Mouse (Mus musculus) brown adipose tissue, adult 24 weeks (tissue): ENCODE measurements at regions not wholly inside any gene's neighbourhood (a gene's known extent, or its start where the extent isn't known, plus 50 kb on each side); places are given as distances from the start of the nearest gene placed in this dataset.

Experiments
- H3K27ac ChIP-seq: fragments of 200-500 bp; replicated peaks from 2 replicates; pipeline ENCODE4 v1.5.1; 2012; ENCODE audit warnings: low read depth, mild to moderate bottlenecking, low read length
- H3K4me1 ChIP-seq: fragments of 200-500 bp; 2 replicates; pipeline ENCODE4 v1.6.1; 2012; ENCODE audit warnings: low read length, mixed read lengths; ENCODE audit not compliant: control insufficient read depth, insufficient read depth, insufficient read length
- H3K4me3 ChIP-seq: fragments of 200-500 bp; 2 replicates; pipeline ENCODE4 v1.5.1; 2012; ENCODE audit warnings: low read depth, mild to moderate bottlenecking, low read length, moderate library complexity; ENCODE audit not compliant: insufficient read depth

GRCm38 (mm10) chr19:14389881-14390837, 207.7 kb downstream of the Tle4 start:
- H3K27ac ChIP-seq = no peak overlapping the region
- H3K4me3 ChIP-seq = no peak overlapping the region
- H3K4me1 ChIP-seq = no peaks in the 10 kb centered on the region

GRCm38 (mm10) chr19:14390914-14391313, 206.9 kb downstream of the Tle4 start:
- no peak overlapping the region for H3K27ac ChIP-seq
- H3K4me3 ChIP-seq = no peak overlapping the region
- no peaks in the 10 kb centered on the region for H3K4me1 ChIP-seq
